Mouse (Mus musculus): Measurements from ENCODE around the gene Irf5. TPM values are rescaled to one million over a fixed set of nuclear protein-coding genes. Genes with fewer than 3 reads are reported as not detected.
A peak's percentile ranks its signal among the peaks of the same experiment; 100 is the strongest.

Gene Irf5
- polyA plus RNA-seq, 1 experiment from 2014 or later: 9.4 TPM

DNA sequence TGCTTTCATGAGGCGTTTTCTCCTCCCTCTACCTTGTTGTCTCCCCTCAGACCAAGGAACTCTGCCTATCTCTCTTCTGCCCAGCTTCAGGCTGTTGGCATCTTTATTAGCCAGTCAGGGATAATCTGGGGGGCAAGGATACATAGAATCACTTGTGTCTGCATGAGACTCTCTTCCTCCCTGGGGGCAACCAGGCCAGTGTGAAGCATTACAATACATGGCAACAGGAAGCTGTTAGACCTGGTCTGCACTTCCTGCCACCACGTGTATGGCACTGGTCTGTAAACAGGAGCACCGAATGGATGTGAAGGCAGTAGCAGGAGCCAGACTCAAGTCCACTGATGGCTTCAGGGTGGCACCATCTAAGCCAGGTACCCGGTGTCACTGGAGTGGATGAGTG is 3.6 kb downstream of the Irf5 start:
- no peak for DNase-seq (ENCODE audit: low spot score)
- Histone ChIP-seq H3K27ac (ENCODE audit: low read depth, low read length) (no peak overlapping the region), H3K4me2 (peak overlapping the region; percentile 48; the same call in 1 of the 2 replicates), H3K9me3 (ENCODE audit: control insufficient read depth, low read length) (no peaks in the 10 kb centered on the region), H3K4me1 (replicated peaks; ENCODE audit: control insufficient read depth, insufficient read depth, low read length) (peaks cover 9% of the 10 kb centered on the region), H3K4me3 (ENCODE audit: low read depth, low read length) (no peak overlapping the region), H3K9ac (ENCODE audit: low read depth, low read length) (no peak overlapping the region), H3K27me3 (replicated peaks; ENCODE audit: control insufficient read depth, insufficient read depth, low read length) (peaks cover 38% of the 10 kb centered on the region), H3K36me3 (ENCODE audit: control insufficient read depth, insufficient read depth, low read length) (no peaks in the 10 kb centered on the region)
- no peak for ATAC-seq (replicated peaks; ENCODE audit: low FRiP score)
- WGBS: 54% methylated on average over 4 of the region's 4 CpGs

DNA sequence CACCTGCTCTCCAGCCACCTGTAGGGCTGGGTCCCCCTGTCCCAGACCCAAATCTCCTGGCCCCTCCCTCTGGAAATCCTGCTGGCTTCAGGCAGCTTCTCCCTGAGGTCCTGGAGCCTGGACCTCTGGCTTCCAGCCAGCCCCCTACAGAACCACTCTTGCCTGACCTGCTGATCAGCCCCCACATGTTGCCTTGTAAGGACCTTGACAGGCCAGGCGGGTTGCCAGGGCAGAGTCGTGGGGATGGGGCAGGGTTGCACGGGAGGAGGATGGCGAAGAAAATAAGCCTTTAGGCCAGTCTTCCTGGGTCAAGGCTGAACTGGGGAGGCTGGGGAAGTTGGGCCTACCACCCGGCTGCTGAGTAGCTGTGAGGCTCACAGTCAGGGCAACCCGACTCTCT is 8.9 kb downstream of the Irf5 start:
- 73% methylated on average over 6 of the region's 6 CpGs for WGBS
- Histone ChIP-seq H3K4me2 (no peak overlapping the region), H3K36me3 (ENCODE audit: control insufficient read depth, insufficient read depth, low read length) (peaks cover 3% of the 10 kb centered on the region; the same call in 1 of the 2 replicates), H3K4me3 (ENCODE audit: low read depth, low read length) (no peak overlapping the region), H3K4me1 (replicated peaks; ENCODE audit: control insufficient read depth, insufficient read depth, low read length) (no peaks in the 10 kb centered on the region), H3K9ac (ENCODE audit: low read depth, low read length) (no peak overlapping the region), H3K27me3 (replicated peaks; ENCODE audit: control insufficient read depth, insufficient read depth, low read length) (no peaks in the 10 kb centered on the region; the same call in 1 of the 2 replicates), H3K9me3 (ENCODE audit: control insufficient read depth, low read length) (no peaks in the 10 kb centered on the region), H3K27ac (ENCODE audit: low read depth, low read length) (no peak overlapping the region)
- DNase-seq (ENCODE audit: low spot score) (no peak), ATAC-seq (replicated peaks; ENCODE audit: low FRiP score) (no peak)

- ATAC-seq (replicated peaks; ENCODE audit: low FRiP score): no peak
These were observed 10.3 kb downstream of the Irf5 start for GRCm38 (mm10) chr6:29536651-29537193.

DNA sequence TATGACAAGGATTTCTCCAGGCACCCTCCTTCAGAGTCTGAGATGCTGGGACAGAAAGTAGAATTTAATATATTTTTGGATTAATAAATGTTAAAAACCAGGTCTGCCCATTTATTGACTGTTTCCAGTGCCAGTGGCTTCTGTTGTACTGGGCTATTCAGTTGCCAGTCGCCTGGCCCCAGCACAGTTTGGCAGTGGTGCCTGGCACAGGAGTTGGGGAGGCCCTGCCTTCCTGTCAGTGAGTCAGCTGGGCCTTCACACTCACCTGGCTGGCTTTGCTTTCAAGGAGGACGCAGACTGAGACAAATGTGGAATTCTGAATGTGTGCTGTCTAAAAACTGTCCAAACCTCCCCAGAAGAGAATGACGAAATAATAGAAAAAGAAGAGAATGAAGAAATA is 10.8 kb downstream of the Irf5 start:
- Histone ChIP-seq H3K9me3 (ENCODE audit: control insufficient read depth, low read length) (no peaks in the 10 kb centered on the region), H3K9ac (ENCODE audit: low read depth, low read length) (no peak overlapping the region), H3K4me1 (replicated peaks; ENCODE audit: control insufficient read depth, insufficient read depth, low read length) (no peaks in the 10 kb centered on the region), H3K4me2 (no peak overlapping the region), H3K36me3 (ENCODE audit: control insufficient read depth, insufficient read depth, low read length) (peaks cover 4% of the 10 kb centered on the region; the same call in 1 of the 2 replicates), H3K4me3 (ENCODE audit: low read depth, low read length) (no peak overlapping the region), H3K27ac (ENCODE audit: low read depth, low read length) (no peak overlapping the region), H3K27me3 (replicated peaks; ENCODE audit: control insufficient read depth, insufficient read depth, low read length) (no peaks in the 10 kb centered on the region)
- DNase-seq (ENCODE audit: low spot score) (no peak), ATAC-seq (replicated peaks; ENCODE audit: low FRiP score) (no peak)
- 82% methylated on average over 3 of the region's 3 CpGs for WGBS

More at GRCm38 (mm10) chr6:29536651-29537193, 10.3 kb downstream of the Irf5 start:
- Histone ChIP-seq H3K27me3 (replicated peaks; ENCODE audit: control insufficient read depth, insufficient read depth, low read length) (no peaks in the 10 kb centered on the region), H3K4me2 (no peak overlapping the region), H3K9ac (ENCODE audit: low read depth, low read length) (no peak overlapping the region), H3K36me3 (ENCODE audit: control insufficient read depth, insufficient read depth, low read length) (peaks cover 4% of the 10 kb centered on the region; the same call in 1 of the 2 replicates), H3K4me1 (replicated peaks; ENCODE audit: control insufficient read depth, insufficient read depth, low read length) (no peaks in the 10 kb centered on the region), H3K27ac (ENCODE audit: low read depth, low read length) (no peak overlapping the region), H3K9me3 (ENCODE audit: control insufficient read depth, low read length) (no peaks in the 10 kb centered on the region), H3K4me3 (ENCODE audit: low read depth, low read length) (no peak overlapping the region)
- 67% methylated on average over 4 of the region's 4 CpGs for WGBS
- DNase-seq (ENCODE audit: low spot score): no peak

- Histone ChIP-seq H3K4me3 (ENCODE audit: low read depth, low read length) (no peak overlapping the region), H3K4me2 (no peak overlapping the region), H3K27ac (ENCODE audit: low read depth, low read length) (no peak overlapping the region), H3K36me3 (ENCODE audit: control insufficient read depth, insufficient read depth, low read length) (peaks cover 9% of the 10 kb centered on the region; the same call in 1 of the 2 replicates), H3K9me3 (ENCODE audit: control insufficient read depth, low read length) (no peaks in the 10 kb centered on the region), H3K4me1 (replicated peaks; ENCODE audit: control insufficient read depth, insufficient read depth, low read length) (no peaks in the 10 kb centered on the region), H3K27me3 (replicated peaks; ENCODE audit: control insufficient read depth, insufficient read depth, low read length) (no peaks in the 10 kb centered on the region), H3K9ac (ENCODE audit: low read depth, low read length) (no peak overlapping the region)
- DNase-seq (ENCODE audit: low spot score): no peak
- no peak for ATAC-seq (replicated peaks; ENCODE audit: low FRiP score)
- 91% methylated on average over 8 of the region's 8 CpGs for WGBS
These were observed 13.1 kb downstream of the Irf5 start for GRCm38 (mm10) chr6:29539502-29539901.

DNA sequence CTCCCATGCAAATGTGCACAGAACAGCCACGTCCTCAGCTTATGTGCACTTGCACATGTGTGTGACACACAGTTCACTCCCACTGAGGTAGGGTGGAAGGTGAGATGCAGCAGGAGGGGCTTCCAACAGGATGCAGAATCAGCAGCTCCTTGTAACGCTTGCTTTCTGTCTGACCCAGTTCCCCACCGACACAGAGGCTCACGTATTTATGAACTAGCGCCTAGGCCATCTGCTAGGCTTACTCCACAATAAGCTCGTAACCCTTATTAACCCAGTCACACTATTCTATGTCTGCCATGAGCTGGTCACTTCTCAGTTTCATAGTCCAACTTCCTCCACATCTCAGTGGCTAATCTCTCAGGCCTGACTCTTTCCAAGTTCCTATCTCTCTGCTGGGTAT is 13.8 kb downstream of the Irf5 start:
- H3K4me2 ChIP-seq: no peak overlapping the region
- H3K4me3 ChIP-seq (ENCODE audit: low read depth, low read length): no peak overlapping the region
- WGBS: 92% methylated on average over 6 of the region's 6 CpGs
- H3K27me3 ChIP-seq (replicated peaks; ENCODE audit: control insufficient read depth, insufficient read depth, low read length): no peaks in the 10 kb centered on the region
- H3K4me1 ChIP-seq (replicated peaks; ENCODE audit: control insufficient read depth, insufficient read depth, low read length): no peaks in the 10 kb centered on the region
- no peak for DNase-seq (ENCODE audit: low spot score)
- no peak overlapping the region for H3K9ac ChIP-seq (ENCODE audit: low read depth, low read length)
- no peak for ATAC-seq (replicated peaks; ENCODE audit: low FRiP score)
- no peak overlapping the region for H3K27ac ChIP-seq (ENCODE audit: low read depth, low read length)
- H3K36me3 ChIP-seq (ENCODE audit: control insufficient read depth, insufficient read depth, low read length): peaks cover 11% of the 10 kb centered on the region
- no peaks in the 10 kb centered on the region for H3K9me3 ChIP-seq (ENCODE audit: control insufficient read depth, low read length)

DNA sequence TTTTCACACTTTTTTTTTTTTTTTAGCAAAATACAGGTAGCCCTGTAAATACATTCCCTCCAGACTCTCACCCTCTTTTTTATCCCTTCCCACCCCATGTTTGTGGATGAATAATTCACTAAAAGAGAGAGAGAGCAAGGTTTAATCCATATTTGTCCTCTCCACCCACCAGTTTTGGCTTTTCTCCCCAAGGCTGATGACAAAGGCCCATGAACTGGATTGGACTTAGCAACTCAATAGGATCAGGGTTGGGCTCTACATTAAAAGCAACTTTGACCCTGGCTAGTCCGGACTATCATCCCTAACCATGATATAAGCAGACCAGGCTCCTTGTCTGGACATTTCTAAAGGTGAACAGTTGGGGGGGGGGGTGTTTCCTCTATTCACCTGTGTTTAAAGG is 14.5 kb downstream of the Irf5 start:
- DNase-seq (ENCODE audit: low spot score) (no peak), ATAC-seq (replicated peaks; ENCODE audit: low FRiP score) (no peak)
- H3K4me2 ChIP-seq: no peak overlapping the region
- WGBS: 85% methylated on average over 1 of the region's 1 CpGs
- no peak overlapping the region for H3K27ac ChIP-seq (ENCODE audit: low read depth, low read length)
- H3K36me3 ChIP-seq (ENCODE audit: control insufficient read depth, insufficient read depth, low read length): peaks cover 18% of the 10 kb centered on the region
- no peaks in the 10 kb centered on the region for H3K4me1 ChIP-seq (replicated peaks; ENCODE audit: control insufficient read depth, insufficient read depth, low read length)
- H3K9me3 ChIP-seq (ENCODE audit: control insufficient read depth, low read length): no peaks in the 10 kb centered on the region
- no peak overlapping the region for H3K4me3 ChIP-seq (ENCODE audit: low read depth, low read length)
- H3K9ac ChIP-seq (ENCODE audit: low read depth, low read length): no peak overlapping the region
- H3K27me3 ChIP-seq (replicated peaks; ENCODE audit: control insufficient read depth, insufficient read depth, low read length): no peaks in the 10 kb centered on the region

GRCm38 (mm10) chr6:29545611-29546010 is 19.2 kb downstream of the Irf5 start:
- no peaks in the 10 kb centered on the region for H3K27me3 ChIP-seq (replicated peaks; ENCODE audit: control insufficient read depth, insufficient read depth, low read length)
- H3K27ac ChIP-seq (ENCODE audit: low read depth, low read length): no peak overlapping the region
- DNase-seq (ENCODE audit: low spot score) (no peak), ATAC-seq (replicated peaks; ENCODE audit: low FRiP score) (no peak)
- H3K4me2 ChIP-seq: no peak overlapping the region
- H3K9ac ChIP-seq (ENCODE audit: low read depth, low read length): no peak overlapping the region
- H3K36me3 ChIP-seq (ENCODE audit: control insufficient read depth, insufficient read depth, low read length): peaks cover 29% of the 10 kb centered on the region
- 94% methylated on average over 2 of the region's 2 CpGs for WGBS
- H3K4me3 ChIP-seq (ENCODE audit: low read depth, low read length): no peak overlapping the region
- no peaks in the 10 kb centered on the region for H3K4me1 ChIP-seq (replicated peaks; ENCODE audit: control insufficient read depth, insufficient read depth, low read length)
- no peaks in the 10 kb centered on the region for H3K9me3 ChIP-seq (ENCODE audit: control insufficient read depth, low read length)

GRCm38 (mm10) chr6:29547582-29547981 is 21.2 kb downstream of the Irf5 start:
- H3K9ac ChIP-seq (ENCODE audit: low read depth, low read length): no peak overlapping the region
- DNase-seq (ENCODE audit: low spot score): no peak
- H3K4me2 ChIP-seq: no peak overlapping the region
- H3K9me3 ChIP-seq (ENCODE audit: control insufficient read depth, low read length): no peaks in the 10 kb centered on the region
- no peak overlapping the region for H3K4me3 ChIP-seq (ENCODE audit: low read depth, low read length)
- H3K27me3 ChIP-seq (replicated peaks; ENCODE audit: control insufficient read depth, insufficient read depth, low read length): no peaks in the 10 kb centered on the region
- peaks cover 38% of the 10 kb centered on the region for H3K36me3 ChIP-seq (ENCODE audit: control insufficient read depth, insufficient read depth, low read length)
- H3K27ac ChIP-seq (ENCODE audit: low read depth, low read length): no peak overlapping the region
- no peaks in the 10 kb centered on the region for H3K4me1 ChIP-seq (replicated peaks; ENCODE audit: control insufficient read depth, insufficient read depth, low read length)
- ATAC-seq (replicated peaks; ENCODE audit: low FRiP score): no peak

Measured in liver, embryonic 11.5 days (tissue).